Mouse (Mus musculus) kidney, postnatal 0 days (tissue): Measurements from ENCODE around the gene Derl2. TPM values are rescaled to one million over a fixed set of nuclear protein-coding genes. Genes with fewer than 3 reads are reported as not detected.

Source experiments
- ATAC-seq: fragments of 200-750 bp; cut with Nextera tagmentation; replicated peaks from 2 replicates; pipeline ENCODE4 v1.8.0; 2017; ENCODE audit warnings: low read depth, moderate number of reproducible peaks, moderate TSS enrichment, moderate library complexity; ENCODE audit not compliant: low FRiP score
- DNase-seq: peaks from one replicate; pipeline ENCODE4 v3.0.0-alpha.2; 2016; ENCODE audit warnings: low spot score
- H3K27ac ChIP-seq: fragments of 300-500 bp; sonication (generic); 2 replicates; pipeline ENCODE4 v1.5.1; 2014; ENCODE audit warnings: mild to moderate bottlenecking
- H3K27me3 ChIP-seq: fragments of 300-500 bp; sonication (generic); 2 replicates; pipeline ENCODE4 v1.6.1; 2014; ENCODE audit warnings: low read length, mixed read lengths; ENCODE audit not compliant: insufficient read depth
- H3K36me3 ChIP-seq: fragments of 300-500 bp; sonication (generic); 2 replicates; pipeline ENCODE4 v1.6.1; 2014; ENCODE audit warnings: low read length, mixed read lengths; ENCODE audit not compliant: insufficient read depth
- H3K4me1 ChIP-seq: fragments of 300-500 bp; sonication (generic); replicated peaks from 2 replicates; pipeline ENCODE4 v1.6.1; 2014; ENCODE audit warnings: antibody characterized with exemption, low read length, mixed read lengths; ENCODE audit not compliant: insufficient read depth
- H3K4me2 ChIP-seq: fragments of 300-500 bp; sonication (generic); 2 replicates; pipeline ENCODE4 v1.6.1; 2014; ENCODE audit warnings: mild to moderate bottlenecking, low read length, moderate library complexity, mixed read lengths
- H3K4me3 ChIP-seq: fragments of 300-500 bp; sonication (generic); replicated peaks from 2 replicates; pipeline ENCODE4 v1.5.1; 2014; ENCODE audit warnings: low read depth, low read length
- H3K9ac ChIP-seq: fragments of 300-500 bp; sonication (generic); 2 replicates; pipeline ENCODE4 v1.6.1; 2014; ENCODE audit warnings: low read depth, low read length
- H3K9me3 ChIP-seq: fragments of 300-500 bp; sonication (generic); replicated peaks from 2 replicates; pipeline ENCODE4 v1.6.1; 2016; ENCODE audit warnings: low read length, inconsistent platforms, mixed read lengths
- CTCF ChIP-seq: IDR thresholded peaks from 2 replicates; pipeline ENCODE4 v1.5.1; 2016; ENCODE audit warnings: antibody characterized with exemption, low read depth, mild to moderate bottlenecking, moderate library complexity
- WGBS: fragments of 180-500 bp; shearing (Covaris S2); extraction: QIAGEN DNeasy Blood & Tissue Kit; methylation state at CpG from one replicate; pipeline ENCODE4 v1.1.7; 2014; 5-methylcytosine and 5-hydroxymethylcytosine counted together
- polyA plus RNA-seq: library from polyadenylated mRNA; unstranded; fragments of >200 nt; fragmentation: Nextera tagmentation; extraction: Ambion mirVana; gene quantifications from 2 replicates; pipeline ENCODE4 v1.2.1, GENCODE M21; 2015

Gene Derl2
- polyA plus RNA-seq, 1 experiment from 2014 or later = 55.7 TPM

DNA sequence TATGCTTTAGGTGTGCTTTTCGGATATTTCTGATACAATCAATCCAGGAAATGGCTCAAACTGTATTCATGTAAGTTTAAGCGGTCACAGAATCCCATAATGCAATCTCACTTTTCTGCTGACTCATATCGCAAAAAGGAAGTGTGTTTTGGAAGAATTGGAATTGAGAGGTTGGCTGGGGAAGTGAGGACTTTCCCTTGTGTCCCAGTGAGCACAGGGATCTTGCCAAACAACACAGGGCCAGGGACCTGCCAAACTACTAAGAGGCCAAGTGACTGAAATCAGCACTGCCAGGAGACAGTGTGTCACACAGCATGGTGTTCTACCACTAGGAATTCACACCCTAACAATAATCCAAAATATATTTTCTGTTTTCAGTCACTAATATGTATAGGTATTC is 11.3 kb downstream of the Derl2 start:
- WGBS = 89% methylated on average over 3 of the region's 3 CpGs
- ATAC-seq (no peak), DNase-seq (no peak)
- H3K4me3 ChIP-seq = no peak overlapping the region
- no peak for TF ChIP-seq CTCF
- no peak overlapping the region for H3K27ac ChIP-seq
- no peak overlapping the region for H3K9ac ChIP-seq
- no peaks in the 10 kb centered on the region for H3K27me3 ChIP-seq
- H3K4me2 ChIP-seq = no peak overlapping the region
- no peaks in the 10 kb centered on the region for H3K9me3 ChIP-seq
- peaks cover 36% of the 10 kb centered on the region for H3K36me3 ChIP-seq
- H3K4me1 ChIP-seq = no peaks in the 10 kb centered on the region

DNA sequence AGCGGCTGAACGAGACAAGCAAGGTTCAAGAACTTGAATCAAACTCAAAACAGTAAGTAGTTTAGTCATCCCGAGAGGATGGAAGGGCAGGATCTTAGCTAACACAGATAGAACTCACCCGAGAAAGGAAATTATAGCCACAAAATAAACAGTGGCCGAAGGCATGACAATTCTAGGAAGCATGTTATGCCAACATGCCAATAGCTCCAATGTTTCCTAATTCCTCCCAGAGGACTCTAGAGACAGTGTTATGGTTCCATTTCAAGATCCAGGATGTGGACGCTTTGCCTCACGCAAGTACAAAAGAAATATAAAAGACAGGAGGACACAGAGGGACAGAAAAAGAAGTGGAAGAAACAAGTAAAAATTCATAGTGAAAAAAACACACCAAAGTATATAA is 11.8 kb downstream of the Derl2 start:
- no peaks in the 10 kb centered on the region for H3K27me3 ChIP-seq
- H3K9me3 ChIP-seq = no peaks in the 10 kb centered on the region
- no peak for ATAC-seq
- TF ChIP-seq CTCF = no peak
- H3K4me2 ChIP-seq = no peak overlapping the region
- H3K4me3 ChIP-seq = no peak overlapping the region
- no peak for DNase-seq
- 83% methylated on average over 7 of the region's 7 CpGs for WGBS
- peaks cover 34% of the 10 kb centered on the region for H3K36me3 ChIP-seq
- no peak overlapping the region for H3K27ac ChIP-seq
- 0 out of 2 replicates have a peak, but pooled peaks cover 4% of the 10 kb centered on the region for H3K4me1 ChIP-seq
- H3K9ac ChIP-seq = no peak overlapping the region

DNA sequence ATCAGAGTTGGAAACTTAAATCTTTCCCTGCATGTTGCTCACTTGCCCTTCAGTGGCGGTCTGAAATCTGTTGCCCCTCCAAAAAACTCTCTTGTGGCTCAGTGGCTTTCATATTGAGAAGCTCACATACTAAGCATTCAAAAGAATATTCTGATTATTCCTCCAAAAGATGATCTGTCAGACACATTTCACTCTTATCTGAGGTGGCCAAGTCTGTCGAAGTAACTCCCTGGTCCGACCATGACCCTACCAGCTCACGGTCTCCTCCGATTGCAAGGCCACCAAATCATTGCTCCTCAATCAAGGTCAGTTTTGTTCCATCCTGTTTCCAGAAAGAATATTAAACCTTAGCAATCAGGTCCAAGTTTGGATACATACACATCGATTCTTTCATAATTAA is 12.6 kb downstream of the Derl2 start:
- no peaks in the 10 kb centered on the region for H3K27me3 ChIP-seq
- DNase-seq (no peak), ATAC-seq (no peak)
- 0 out of 2 replicates have a peak, but pooled peaks cover 5% of the 10 kb centered on the region for H3K4me1 ChIP-seq
- H3K9me3 ChIP-seq = no peaks in the 10 kb centered on the region
- H3K4me3 ChIP-seq = no peak overlapping the region
- no peak overlapping the region for H3K27ac ChIP-seq
- no peak overlapping the region for H3K4me2 ChIP-seq
- H3K36me3 ChIP-seq = peaks cover 26% of the 10 kb centered on the region
- H3K9ac ChIP-seq = no peak overlapping the region
- no peak for TF ChIP-seq CTCF
- WGBS = 93% methylated on average over 6 of the region's 6 CpGs

DNA sequence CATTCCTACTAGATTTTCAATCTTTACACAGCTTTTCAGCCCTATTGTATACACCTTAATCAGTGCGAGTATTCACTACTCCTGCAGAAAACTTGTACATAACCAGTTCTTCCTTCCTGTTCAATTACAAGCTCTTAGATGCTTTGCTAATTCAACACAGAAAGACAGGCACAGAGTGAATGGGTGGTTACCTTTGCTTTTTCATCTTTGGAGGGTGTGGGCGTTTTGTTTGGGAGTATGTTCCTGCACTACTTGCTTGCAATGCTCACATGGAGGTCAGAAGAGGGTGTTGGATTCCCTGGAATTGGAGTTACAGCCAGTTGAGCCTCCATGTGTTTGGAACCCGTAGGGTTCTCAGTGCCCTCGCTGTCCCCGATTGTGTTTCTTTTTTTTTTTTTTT is 14.6 kb downstream of the Derl2 start:
- Histone ChIP-seq H3K4me2 (peak overlapping the region; percentile 53), H3K27ac (no peak overlapping the region), H3K9me3 (no peaks in the 10 kb centered on the region), H3K36me3 (peaks cover 20% of the 10 kb centered on the region), H3K9ac (0 out of 2 replicates have a peak overlapping the region, but pooled peaks have one; percentile 18), H3K27me3 (no peaks in the 10 kb centered on the region), H3K4me1 (0 out of 2 replicates have a peak, but pooled peaks cover 5% of the 10 kb centered on the region), H3K4me3 (peak overlapping the region; percentile 93)
- TF ChIP-seq CTCF = no peak
- 45% methylated on average over 5 of the region's 5 CpGs for WGBS
- DNase-seq (no peak), ATAC-seq (no peak)

DNA sequence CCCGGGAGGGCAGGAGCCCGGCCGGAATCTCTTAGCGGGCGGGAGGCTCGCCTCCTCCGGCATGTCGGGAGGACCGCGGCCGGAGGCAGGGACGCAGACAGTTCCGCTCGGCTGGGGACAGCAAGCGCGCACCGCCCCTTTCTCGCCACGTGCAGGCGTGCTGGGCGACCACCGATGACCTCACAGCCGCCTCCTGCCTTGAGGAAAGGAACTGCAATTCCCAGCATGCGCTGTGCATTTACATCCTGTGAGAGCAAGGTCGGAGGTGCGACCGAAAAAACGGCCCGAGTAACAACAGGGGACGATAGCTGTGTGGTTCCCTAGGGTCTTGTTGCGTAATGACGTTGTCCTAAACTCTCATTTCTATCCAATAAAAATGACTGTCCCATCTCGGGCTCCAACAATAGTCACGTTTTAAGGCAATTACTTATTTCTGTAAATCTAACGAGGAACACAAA is 15.3 kb downstream of the Derl2 start, which contains the start of gene Dhx33:
Dhx33 (minus strand) TSS at position 122 of the 458 bp plus-strand sequence.
- Histone ChIP-seq H3K4me1 (0 out of 2 replicates have a peak, but pooled peaks cover 5% of the 10 kb centered on the region), H3K9ac (peak within 1 kb of the TSS; percentile 71), H3K4me2 (peak within 1 kb of the TSS; percentile 75), H3K27me3 (no peaks in the 10 kb centered on the region), H3K4me3 (peak within 1 kb of the TSS; percentile 93), H3K9me3 (no peaks in the 10 kb centered on the region), H3K36me3 (peaks cover 20% of the 10 kb centered on the region), H3K27ac (peak within 1 kb of the TSS; percentile 76)
- TF ChIP-seq CTCF = peak; percentile 37; the same call in 1 of the 2 replicates
- ATAC-seq = peak; percentile 97
- WGBS = 0% methylated on average over 34 of the region's 35 CpGs
- peak; percentile 99 for DNase-seq

DNA sequence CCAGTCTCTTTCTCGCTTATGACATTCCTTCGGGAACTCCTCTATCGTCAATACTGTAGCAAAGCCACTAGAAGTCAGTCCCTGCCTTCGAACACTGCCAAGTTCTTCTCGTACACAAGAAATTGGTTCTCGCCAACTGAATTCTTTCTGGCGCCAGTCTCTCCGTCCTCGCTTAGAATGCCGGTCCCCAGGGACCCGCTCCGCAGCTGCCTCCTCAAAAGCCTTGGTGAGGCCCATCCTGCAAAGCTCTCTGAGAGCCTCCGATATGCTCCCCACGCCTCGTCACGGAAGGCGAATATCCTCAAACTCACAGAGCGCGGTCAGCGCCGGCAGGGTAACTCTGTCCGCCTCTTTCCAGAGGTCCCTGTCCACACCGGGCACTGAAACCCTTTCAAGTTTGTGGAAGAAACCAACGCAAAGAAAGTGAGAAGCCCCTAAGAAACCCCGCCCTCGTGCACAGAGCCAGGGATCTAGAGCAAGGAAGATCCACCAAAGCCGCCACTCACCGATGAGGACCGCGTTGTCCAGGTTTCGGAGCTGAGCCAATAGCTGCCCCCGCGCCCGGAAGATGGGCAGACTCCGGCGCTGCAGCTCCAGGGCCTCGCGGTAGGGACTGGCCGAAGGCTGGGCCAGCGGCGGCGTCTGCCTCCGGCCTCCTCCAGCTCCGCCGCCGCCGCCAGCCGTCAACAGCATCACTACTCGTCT is 15.9 kb downstream of the Derl2 start:
- ATAC-seq = peak; percentile 79
- DNase-seq = peak; percentile 49
- peak overlapping the region; percentile 71 for H3K9ac ChIP-seq
- H3K27me3 ChIP-seq = no peaks in the 10 kb centered on the region
- no peaks in the 10 kb centered on the region for H3K9me3 ChIP-seq
- H3K4me1 ChIP-seq = 0 out of 2 replicates have a peak, but pooled peaks cover 5% of the 10 kb centered on the region
- H3K4me3 ChIP-seq = peak overlapping the region; percentile 93
- peak overlapping the region; percentile 76 for H3K27ac ChIP-seq
- WGBS = under 1% methylated on average over 49 of the region's 49 CpGs
- peaks cover 18% of the 10 kb centered on the region for H3K36me3 ChIP-seq
- TF ChIP-seq CTCF = no peak
- H3K4me2 ChIP-seq = peak overlapping the region; percentile 75
